Mouse (Mus musculus) stomach, embryonic 15.5 days (tissue): Measurements from ENCODE around the gene Cep126. TPM values are rescaled to one million over a fixed set of nuclear protein-coding genes. Genes with fewer than 3 reads are reported as not detected.
A peak's percentile ranks its signal among the peaks of the same experiment; 100 is the strongest.

Source experiments
- ATAC-seq: fragments of 200-750 bp; cut with Nextera tagmentation; 2 replicates; pipeline ENCODE4 v1.8.0; 2017; ENCODE audit warnings: low read depth, moderate number of reproducible peaks, moderate TSS enrichment; ENCODE audit not compliant: insufficient read depth, low FRiP score
- H3K27ac ChIP-seq: fragments of 300-500 bp; sonication (generic); 2 replicates; pipeline ENCODE4 v1.5.1; 2015; ENCODE audit warnings: mild to moderate bottlenecking, inconsistent platforms
- H3K27me3 ChIP-seq: fragments of 300-500 bp; sonication (generic); replicated peaks from 2 replicates; pipeline ENCODE4 v1.6.1; 2015; ENCODE audit warnings: inconsistent platforms
- H3K36me3 ChIP-seq: fragments of 300-500 bp; sonication (generic); 2 replicates; pipeline ENCODE4 v1.6.1; 2015; ENCODE audit warnings: inconsistent platforms
- H3K4me1 ChIP-seq: fragments of 300-500 bp; sonication (generic); 2 replicates; pipeline ENCODE4 v1.6.1; 2015; ENCODE audit warnings: inconsistent platforms
- H3K4me2 ChIP-seq: fragments of 300-500 bp; sonication (generic); 2 replicates; pipeline ENCODE4 v1.6.1; 2015; ENCODE audit warnings: mild to moderate bottlenecking, inconsistent platforms
- H3K4me3 ChIP-seq: fragments of 300-500 bp; sonication (generic); replicated peaks from 2 replicates; pipeline ENCODE4 v1.5.1; 2015; ENCODE audit warnings: inconsistent platforms
- H3K9ac ChIP-seq: fragments of 300-500 bp; sonication (generic); 2 replicates; pipeline ENCODE4 v1.6.1; 2015; ENCODE audit warnings: inconsistent platforms
- H3K9me3 ChIP-seq: fragments of 300-500 bp; sonication (generic); 2 replicates; pipeline ENCODE4 v1.6.1; 2016; ENCODE audit warnings: inconsistent platforms
- WGBS: fragments of 180-500 bp; shearing (Covaris S2); methylation state at CpG from one replicate; pipeline ENCODE4 v1.1.7; 2015; 5-methylcytosine and 5-hydroxymethylcytosine counted together
- polyA plus RNA-seq: library from polyadenylated mRNA; unstranded; fragments of >200 nt; fragmentation: Nextera tagmentation; extraction: Ambion mirVana; gene quantifications from 2 replicates; pipeline ENCODE4 v1.2.1, GENCODE M21; 2015

Cep126 gene
- polyA plus RNA-seq, 1 experiment from 2014 or later: 1.7 TPM

- no peak overlapping the region for H3K9ac ChIP-seq
- no peak overlapping the region for H3K4me3 ChIP-seq
- no peaks in the 10 kb centered on the region for H3K9me3 ChIP-seq
- no peak for ATAC-seq
- WGBS: 87% methylated on average over 3 of the region's 3 CpGs
- no peaks in the 10 kb centered on the region for H3K27me3 ChIP-seq
- H3K4me2 ChIP-seq: no peak overlapping the region
- H3K27ac ChIP-seq: no peak overlapping the region
- no peaks in the 10 kb centered on the region for H3K36me3 ChIP-seq
- no peaks in the 10 kb centered on the region for H3K4me1 ChIP-seq
These were observed 60.8 kb downstream of the Cep126 start for GRCm38 (mm10) chr9:8073203-8073755.

- no peaks in the 10 kb centered on the region for H3K27me3 ChIP-seq
- no peak overlapping the region for H3K9ac ChIP-seq
- H3K9me3 ChIP-seq: no peaks in the 10 kb centered on the region
- H3K4me2 ChIP-seq: no peak overlapping the region
- no peak for ATAC-seq
- no peak overlapping the region for H3K27ac ChIP-seq
- H3K4me1 ChIP-seq: 0 out of 2 replicates have a peak, but pooled peaks cover 2% of the 10 kb centered on the region
- no peak overlapping the region for H3K4me3 ChIP-seq
- WGBS: 79% methylated on average over 3 of the region's 3 CpGs
- no peaks in the 10 kb centered on the region for H3K36me3 ChIP-seq
These were observed 74.5 kb downstream of the Cep126 start for GRCm38 (mm10) chr9:8059636-8060035.

GRCm38 (mm10) chr9:8054831-8055230 lies 79.3 kb downstream of the Cep126 start:
- no peak overlapping the region for H3K4me3 ChIP-seq
- H3K9ac ChIP-seq: no peak overlapping the region
- H3K9me3 ChIP-seq: no peaks in the 10 kb centered on the region
- no peaks in the 10 kb centered on the region for H3K27me3 ChIP-seq
- H3K4me2 ChIP-seq: no peak overlapping the region
- H3K4me1 ChIP-seq: 0 out of 2 replicates have a peak, but pooled peaks cover 2% of the 10 kb centered on the region
- 7% methylated on average over 1 of the region's 1 CpGs for WGBS
- H3K36me3 ChIP-seq: no peaks in the 10 kb centered on the region
- H3K27ac ChIP-seq: no peak overlapping the region
- ATAC-seq: no peak

- Histone ChIP-seq H3K9ac (no peak overlapping the region), H3K9me3 (no peaks in the 10 kb centered on the region), H3K4me2 (peak overlapping the region; percentile 73), H3K27me3 (no peaks in the 10 kb centered on the region), H3K4me3 (peak overlapping the region; percentile 83), H3K27ac (peak overlapping the region; percentile 61; the same call in 1 of the 2 replicates), H3K36me3 (no peaks in the 10 kb centered on the region), H3K4me1 (0 out of 2 replicates have a peak, but pooled peaks cover 3% of the 10 kb centered on the region)
- 15% methylated on average over 5 of the region's 5 CpGs for WGBS
- peak; percentile 5; the same call in 1 of the 2 replicates for ATAC-seq
These were observed 91.1 kb downstream of the Cep126 start for GRCm38 (mm10) chr9:8043044-8043387.

GRCm38 (mm10) chr9:8042338-8043043 lies 91.6 kb downstream of the Cep126 start, which contains the start of gene Cfap300:
Cfap300 (minus strand) TSS chr9:8042823.
- no peaks in the 10 kb centered on the region for H3K27me3 ChIP-seq
- H3K9me3 ChIP-seq: no peaks in the 10 kb centered on the region
- ATAC-seq: peak; percentile 94
- 0 out of 2 replicates have a peak, but pooled peaks cover 3% of the 10 kb centered on the region for H3K4me1 ChIP-seq
- under 1% methylated on average over 38 of the region's 39 CpGs for WGBS
- H3K27ac ChIP-seq: peak within 1 kb of the TSS; percentile 66
- H3K36me3 ChIP-seq: no peaks in the 10 kb centered on the region
- H3K4me3 ChIP-seq: peak within 1 kb of the TSS; percentile 83
- H3K4me2 ChIP-seq: peak within 1 kb of the TSS; percentile 73
- peak within 1 kb of the TSS; percentile 29 for H3K9ac ChIP-seq

- Histone ChIP-seq H3K4me2 (peak overlapping the region; percentile 21; the same call in 1 of the 2 replicates), H3K4me1 (peaks cover 7% of the 10 kb centered on the region; the same call in 1 of the 2 replicates), H3K27ac (no peak overlapping the region), H3K9ac (no peak overlapping the region), H3K27me3 (no peaks in the 10 kb centered on the region), H3K36me3 (no peaks in the 10 kb centered on the region), H3K4me3 (no peak overlapping the region), H3K9me3 (no peaks in the 10 kb centered on the region)
- ATAC-seq: peak; percentile 58; the same call in 1 of the 2 replicates
- WGBS: 12% methylated on average over 7 of the region's 7 CpGs
These were observed 98.5 kb downstream of the Cep126 start for GRCm38 (mm10) chr9:8035546-8035945.

- Histone ChIP-seq H3K27ac (no peak overlapping the region), H3K9ac (no peak overlapping the region), H3K9me3 (no peaks in the 10 kb centered on the region), H3K4me1 (peaks cover 7% of the 10 kb centered on the region; the same call in 1 of the 2 replicates), H3K4me2 (no peak overlapping the region), H3K36me3 (no peaks in the 10 kb centered on the region), H3K27me3 (no peaks in the 10 kb centered on the region), H3K4me3 (no peak overlapping the region)
- no peak for ATAC-seq
- WGBS: 49% methylated on average over 4 of the region's 4 CpGs
These were observed 99.0 kb downstream of the Cep126 start for GRCm38 (mm10) chr9:8035091-8035490.

GRCm38 (mm10) chr9:8034143-8034542 lies 100.0 kb downstream of the Cep126 start:
- WGBS: 58% methylated on average over 1 of the region's 1 CpGs

GRCm38 (mm10) chr9:8032847-8033246 lies 101.2 kb downstream of the Cep126 start:
- ATAC-seq: no peak
- Histone ChIP-seq H3K27me3 (no peaks in the 10 kb centered on the region), H3K4me3 (no peak overlapping the region), H3K9ac (no peak overlapping the region), H3K9me3 (no peaks in the 10 kb centered on the region), H3K4me1 (peaks cover 7% of the 10 kb centered on the region; the same call in 1 of the 2 replicates), H3K36me3 (no peaks in the 10 kb centered on the region), H3K27ac (no peak overlapping the region), H3K4me2 (no peak overlapping the region)
- WGBS: 80% methylated on average over 5 of the region's 5 CpGs

More at GRCm38 (mm10) chr9:8034143-8034542, 100.0 kb downstream of the Cep126 start:
- H3K27ac ChIP-seq: no peak overlapping the region
- no peaks in the 10 kb centered on the region for H3K27me3 ChIP-seq
- peaks cover 7% of the 10 kb centered on the region; the same call in 1 of the 2 replicates for H3K4me1 ChIP-seq
- H3K36me3 ChIP-seq: no peaks in the 10 kb centered on the region
- H3K9ac ChIP-seq: no peak overlapping the region
- no peak overlapping the region for H3K4me2 ChIP-seq
- ATAC-seq: no peak
- no peaks in the 10 kb centered on the region for H3K9me3 ChIP-seq
- H3K4me3 ChIP-seq: no peak overlapping the region

Other genes starting within 250 kb of the Cep126 start
- 29.4 and 29.7 TPM in 2 replicates for gene Yap1, start 129.7 kb downstream of the Cep126 start, polyA plus RNA-seq
- 8.5 and 10.7 TPM in 2 replicates for gene Cfap300, start 91.5 kb downstream of the Cep126 start, polyA plus RNA-seq